Mouse (Mus musculus): ENCODE measurements around the gene Cyct.

Gene Cyct

DNA sequence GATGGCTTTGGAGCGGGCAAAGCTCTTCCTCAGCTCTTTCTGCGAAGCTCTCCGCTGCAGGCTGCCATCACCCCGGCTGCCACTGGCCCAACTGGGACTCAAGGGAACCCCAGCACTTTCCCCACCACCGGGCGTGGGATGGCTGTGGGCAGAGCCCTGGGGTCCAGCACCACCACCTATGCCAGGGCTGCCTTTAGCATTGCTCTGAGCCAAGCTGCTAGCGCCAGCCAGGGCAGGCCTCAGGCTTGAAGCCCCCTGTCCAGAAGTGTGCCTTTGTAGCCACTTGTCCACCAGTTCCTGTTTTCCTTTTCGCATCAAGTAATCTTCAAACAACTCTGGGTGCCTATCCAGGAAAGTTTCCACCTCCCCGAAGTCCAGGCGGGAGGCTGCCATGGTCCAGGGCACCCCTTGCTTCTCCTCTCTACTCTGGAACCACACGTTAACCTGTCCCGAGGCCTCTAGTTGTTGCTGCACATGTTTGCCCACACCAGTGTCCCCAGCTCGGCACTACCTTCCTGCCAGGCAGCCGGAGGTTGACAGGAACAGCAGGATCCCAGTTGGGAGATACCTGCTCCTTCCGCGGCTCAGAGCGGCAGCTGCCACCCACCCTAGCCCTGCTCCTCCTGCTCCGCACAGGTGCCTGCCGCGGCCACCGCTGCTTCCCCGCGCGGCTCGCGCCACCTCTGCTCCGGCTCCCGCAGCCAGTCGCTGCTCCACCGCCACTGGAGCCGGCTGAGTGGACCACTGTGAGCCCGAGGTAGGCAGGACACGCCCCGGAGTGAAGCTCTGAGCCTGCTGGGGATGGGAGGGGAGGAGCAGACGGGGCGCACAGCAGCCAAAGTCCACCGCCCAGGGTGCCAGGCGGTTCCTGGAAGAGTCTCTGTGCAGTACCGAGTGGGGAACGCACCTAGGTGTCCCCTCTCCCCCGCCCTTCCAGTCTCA is 21.8 kb downstream of the Cyct start, which contains the start of gene Pde11a:
Gene Pde11a (minus strand): TSS at position 560 of the 942 bp plus-strand sequence.
- DNase-seq (ENCODE audit: low read depth, low spot score): no peak

DNA sequence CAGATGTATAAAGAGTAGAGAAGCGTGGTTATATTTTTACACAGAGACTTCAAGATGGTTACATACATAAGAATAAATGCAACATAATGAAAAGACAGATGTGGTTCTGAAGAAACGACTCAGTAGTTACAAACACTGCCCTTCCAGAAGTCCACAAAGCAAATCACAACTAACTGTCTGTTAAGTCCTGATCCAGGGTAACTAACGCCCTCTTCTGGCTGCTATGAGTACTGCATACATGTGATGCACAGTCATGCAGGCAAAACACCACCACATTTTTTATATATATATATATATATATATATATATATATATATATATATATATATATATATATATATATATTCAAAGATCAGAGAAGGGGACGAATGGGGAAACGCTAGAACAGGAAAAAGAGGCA is 25.7 kb downstream of the Cyct start:
- DNase-seq (ENCODE audit: low read depth, low spot score): no peak

DNA sequence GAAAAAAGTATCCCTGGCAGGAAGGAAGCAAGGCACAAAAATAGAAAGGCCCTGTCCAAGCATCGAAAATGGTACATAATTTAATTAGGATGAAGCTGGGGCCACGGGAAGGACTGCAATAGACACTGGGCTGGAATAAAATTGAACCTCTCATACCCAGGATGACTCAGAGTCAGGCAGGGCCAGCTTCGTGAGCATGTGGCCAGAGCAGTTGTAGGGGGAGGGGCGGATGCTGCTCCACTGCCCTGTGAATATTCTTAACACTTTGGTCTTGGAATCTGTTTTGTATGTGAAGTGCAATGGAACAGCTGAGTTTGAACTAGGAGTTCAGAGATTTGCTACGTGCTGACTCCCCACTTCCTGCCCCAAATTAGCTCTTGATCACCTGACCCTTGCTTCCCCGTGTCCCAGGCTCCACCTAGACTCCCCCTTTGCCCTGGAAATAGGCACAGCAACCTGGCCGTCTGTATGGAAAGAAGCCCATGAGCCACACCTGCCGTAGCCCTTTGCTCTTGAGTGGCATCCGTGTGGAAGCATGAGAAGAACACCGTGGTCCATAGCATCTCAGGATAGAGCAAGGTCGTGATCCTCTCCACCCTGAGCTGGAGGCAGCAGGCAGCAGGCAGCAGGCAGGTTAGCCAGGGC is 28.0 kb downstream of the Cyct start:
- DNase-seq (ENCODE audit: low read depth, low spot score): no peak

DNA sequence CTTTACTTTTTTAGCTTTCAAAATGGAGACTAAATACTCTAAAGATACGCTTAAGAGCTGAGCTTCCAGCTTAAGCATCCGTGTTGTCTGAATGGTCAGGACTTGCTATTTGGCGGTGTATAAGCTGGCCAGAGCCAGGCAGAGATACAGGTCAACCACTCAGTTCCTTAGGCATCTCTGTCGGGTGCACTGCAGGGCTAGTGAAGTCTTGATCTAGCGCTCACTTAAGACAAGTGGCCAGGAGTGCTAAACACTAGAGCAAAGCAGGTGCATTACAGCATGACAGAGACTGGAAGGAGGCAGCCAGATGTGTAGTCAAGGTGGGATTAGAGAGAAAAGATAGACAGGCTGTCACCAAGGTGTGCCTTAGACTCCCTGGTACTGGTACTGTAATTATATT is 30.2 kb downstream of the Cyct start:
- DNase-seq (ENCODE audit: low read depth, low spot score): no peak

DNA sequence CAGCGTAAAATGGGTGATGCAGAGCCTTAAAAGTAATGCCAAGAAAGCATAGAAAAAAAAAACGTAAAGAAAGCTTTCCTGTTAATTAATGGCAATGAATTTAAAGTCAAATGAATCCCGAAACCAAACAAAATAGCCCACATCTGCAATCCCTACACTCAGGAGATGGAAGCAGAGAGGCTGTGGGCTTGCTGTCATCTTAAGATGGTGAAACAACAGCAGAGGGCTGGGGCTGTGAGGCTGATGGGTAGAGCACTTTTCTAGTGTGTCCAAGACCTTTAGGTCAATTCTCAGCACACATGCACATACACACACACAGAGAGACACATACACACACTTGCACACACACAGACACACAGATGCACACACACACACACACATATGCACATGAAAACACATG is 34.1 kb downstream of the Cyct start:
- no peak for DNase-seq (ENCODE audit: low read depth, low spot score)

DNA sequence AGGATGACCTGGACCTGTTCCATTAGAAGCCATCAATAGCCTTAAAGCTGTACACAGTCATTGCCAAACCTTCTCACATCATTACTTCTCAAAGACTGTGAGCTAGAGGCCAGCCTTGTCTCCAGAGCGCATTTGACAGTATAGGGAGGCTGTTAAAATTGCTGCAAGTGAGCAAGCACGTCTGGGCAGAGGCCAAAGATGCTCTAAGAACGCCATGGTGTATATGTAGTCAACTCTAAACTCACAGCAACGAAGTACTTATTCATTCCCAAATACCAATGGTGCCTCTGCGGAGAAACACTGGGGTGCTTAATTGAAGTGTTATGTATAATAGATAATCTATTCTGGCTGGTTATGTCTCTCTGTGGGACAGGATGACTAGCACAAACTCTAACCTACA is 35.8 kb downstream of the Cyct start:
- DNase-seq (ENCODE audit: low read depth, low spot score): no peak

DNA sequence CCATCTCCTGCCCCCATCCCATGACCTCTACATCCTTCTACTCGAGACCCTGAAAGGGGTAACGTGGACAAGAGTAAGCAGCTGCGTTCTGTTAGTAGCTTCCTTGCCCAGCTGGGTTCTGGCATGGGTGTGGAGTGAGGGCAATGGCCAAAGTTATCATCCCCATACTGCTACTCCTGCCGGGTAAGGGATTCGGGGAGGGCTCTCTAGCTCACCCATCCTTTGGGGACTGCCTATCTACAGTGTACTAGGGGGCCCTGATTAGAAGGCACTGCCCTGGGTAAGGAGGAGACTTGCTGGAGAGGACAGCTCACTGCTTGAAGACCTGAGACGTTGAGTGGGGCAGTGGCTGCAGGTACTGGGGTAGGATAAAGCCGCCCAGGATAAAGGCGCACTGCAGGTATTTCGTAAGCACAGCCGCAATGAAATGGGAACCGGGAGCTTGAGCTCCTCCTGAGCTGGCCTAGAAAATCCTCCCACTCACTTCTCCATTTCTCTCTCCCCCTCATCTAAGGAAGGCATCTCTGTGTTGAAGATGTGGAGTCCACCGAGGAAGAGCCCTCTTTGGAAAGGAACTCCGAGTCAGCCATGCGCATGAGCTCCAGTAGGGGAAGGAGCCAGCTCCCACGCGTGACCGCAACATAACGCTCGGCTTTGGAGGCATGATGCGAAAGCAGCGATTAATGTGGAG is 36.9 kb downstream of the Cyct start:
- DNase-seq (ENCODE audit: low read depth, low spot score): no peak

DNA sequence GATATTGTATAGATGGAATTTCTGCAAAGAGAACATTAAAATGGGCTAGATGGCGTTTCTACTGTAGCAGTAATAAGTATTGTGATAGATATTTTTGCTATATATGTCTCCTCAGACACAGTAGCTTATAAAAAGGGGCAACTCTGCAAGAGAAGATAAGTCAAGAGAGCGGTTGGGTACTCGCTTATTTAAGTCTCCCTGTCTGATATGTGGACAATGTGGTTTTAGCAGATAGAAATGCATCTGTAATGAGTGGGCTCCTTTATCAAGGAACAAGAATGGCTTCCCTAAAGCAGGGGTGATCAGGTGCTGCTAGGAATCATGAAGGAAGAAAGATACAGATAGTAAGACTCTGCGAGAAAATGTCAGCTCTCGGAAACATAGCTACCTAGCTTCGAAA is 39.9 kb downstream of the Cyct start:
- no peak for DNase-seq (ENCODE audit: low read depth, low spot score)

DNA sequence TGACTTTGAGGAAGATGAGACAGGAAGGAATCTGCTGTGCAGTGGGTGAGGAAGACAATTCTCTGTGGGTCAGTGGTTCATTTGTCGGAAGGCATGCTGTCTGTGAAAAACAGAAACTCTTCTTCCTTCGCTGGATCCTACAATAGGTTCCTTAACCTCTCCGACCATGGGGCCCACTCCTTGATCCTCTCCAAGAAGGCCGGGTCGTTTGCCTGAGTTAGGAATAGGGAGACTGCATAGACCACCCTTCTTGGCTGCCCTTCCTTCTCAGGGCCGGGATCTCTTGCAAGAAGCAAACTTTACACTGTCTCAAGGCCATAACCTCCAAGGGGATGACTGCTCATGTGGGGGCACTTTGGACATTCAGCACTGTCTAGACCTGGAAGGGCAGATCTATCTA is 41.0 kb downstream of the Cyct start:
- no peak for DNase-seq (ENCODE audit: low read depth, low spot score)

Measured in c-Kit-negative CD71-positive TER-119-positive erythroid progenitor cells, embryonic 14.5 days (primary cell).